Mouse (Mus musculus) embryo, embryonic 10 days (tissue): ENCODE measurements at regions not wholly inside any gene's neighbourhood (a gene's known extent, or its start where the extent isn't known, plus 50 kb on each side); places are given as distances from the start of the nearest gene placed in this dataset.

ENCODE experiments used
- DNase-seq: peaks from one replicate; pipeline ENCODE4 v3.0.0-alpha.2; 2015; ENCODE audit warnings: low spot score

- DNase-seq = no peak
Measured at GRCm38 (mm10) chr13:70127310-70127709, 325.1 kb downstream of the Med10 start.

GRCm38 (mm10) chr13:70134544-70134943 is 332.3 kb downstream of the Med10 start:
- DNase-seq = no peak

- no peak for DNase-seq
Measured at GRCm38 (mm10) chr13:70136209-70136608, 334.0 kb downstream of the Med10 start.

GRCm38 (mm10) chr13:70144461-70144860 is 342.3 kb downstream of the Med10 start:
- no peak for DNase-seq

- peak; percentile 7 for DNase-seq
Measured at GRCm38 (mm10) chr13:70145466-70145865, 343.3 kb downstream of the Med10 start.

GRCm38 (mm10) chr13:70149041-70149898 is 347.1 kb downstream of the Med10 start:
- no peak for DNase-seq

- no peak for DNase-seq
Measured at GRCm38 (mm10) chr13:70149899-70150184, 347.6 kb downstream of the Med10 start.

GRCm38 (mm10) chr13:70153062-70153461 is 350.9 kb downstream of the Med10 start:
- no peak for DNase-seq

GRCm38 (mm10) chr13:70155596-70155995 is 353.4 kb downstream of the Med10 start:
- no peak for DNase-seq

- no peak for DNase-seq
Measured at GRCm38 (mm10) chr13:70156975-70157588, 354.9 kb downstream of the Med10 start.

- DNase-seq = no peak
Measured at GRCm38 (mm10) chr13:70159065-70159464, 356.9 kb downstream of the Med10 start.

- no peak for DNase-seq
Measured at GRCm38 (mm10) chr13:70159604-70160003, 357.4 kb downstream of the Med10 start.

- no peak for DNase-seq
Measured at GRCm38 (mm10) chr13:70162115-70162514, 359.9 kb downstream of the Med10 start.

- DNase-seq = no peak
Measured at GRCm38 (mm10) chr13:70165511-70166225, 363.5 kb downstream of the Med10 start.

- no peak for DNase-seq
Measured at GRCm38 (mm10) chr13:70167747-70168146, 365.6 kb downstream of the Med10 start.

- DNase-seq = no peak
Measured at GRCm38 (mm10) chr13:70168906-70169305, 366.7 kb downstream of the Med10 start.

- no peak for DNase-seq
Measured at GRCm38 (mm10) chr13:70177066-70177465, 374.9 kb downstream of the Med10 start.

GRCm38 (mm10) chr13:70178073-70178491 is 375.9 kb downstream of the Med10 start:
- no peak for DNase-seq

- no peak for DNase-seq
Measured at GRCm38 (mm10) chr13:70190978-70191377, 388.8 kb downstream of the Med10 start.

GRCm38 (mm10) chr13:70192101-70193025 is 390.2 kb downstream of the Med10 start:
- DNase-seq = no peak

- no peak for DNase-seq
Measured at GRCm38 (mm10) chr13:70193270-70193669, 391.1 kb downstream of the Med10 start.

GRCm38 (mm10) chr13:70195854-70196253 is 393.7 kb downstream of the Med10 start:
- DNase-seq = no peak
